Mouse (Mus musculus) midbrain, embryonic 12.5 days (tissue): ENCODE measurements at regions not wholly inside any gene's neighbourhood (a gene's known extent, or its start where the extent isn't known, plus 50 kb on each side); places are given as distances from the start of the nearest gene placed in this dataset.

Source experiments
- ATAC-seq: fragments of 200-750 bp; cut with Nextera tagmentation; 2 replicates; pipeline ENCODE4 v1.8.0; 2017; ENCODE audit warnings: low read depth, moderate TSS enrichment, moderate library complexity; ENCODE audit not compliant: low FRiP score
- H3K27ac ChIP-seq: fragments of 300-500 bp; sonication (generic); replicated peaks from 2 replicates; pipeline ENCODE4 v1.5.1; 2016; ENCODE audit warnings: mild to moderate bottlenecking
- H3K27me3 ChIP-seq: fragments of 300-500 bp; sonication (generic); 2 replicates; pipeline ENCODE4 v1.6.1; 2016; ENCODE audit warnings: mild to moderate bottlenecking
- H3K36me3 ChIP-seq: fragments of 300-500 bp; sonication (generic); 2 replicates; pipeline ENCODE4 v1.6.1; 2016
- H3K4me1 ChIP-seq: fragments of 300-500 bp; sonication (generic); 2 replicates; pipeline ENCODE4 v1.6.1; 2016
- H3K4me2 ChIP-seq: fragments of 300-500 bp; sonication (generic); replicated peaks from 2 replicates; pipeline ENCODE4 v1.6.1; 2016; ENCODE audit warnings: mild to moderate bottlenecking, moderate library complexity
- H3K4me3 ChIP-seq: fragments of 300-500 bp; sonication (generic); 2 replicates; pipeline ENCODE4 v1.5.1; 2016; ENCODE audit warnings: mild to moderate bottlenecking
- H3K9ac ChIP-seq: fragments of 300-500 bp; sonication (generic); replicated peaks from 2 replicates; pipeline ENCODE4 v1.6.1; 2016; ENCODE audit warnings: mild to moderate bottlenecking, moderate library complexity
- H3K9me3 ChIP-seq: fragments of 300-500 bp; sonication (generic); 2 replicates; pipeline ENCODE4 v1.6.1; 2016; ENCODE audit warnings: mild to moderate bottlenecking
- WGBS: fragments of 180-500 bp; shearing (Covaris S2); methylation state at CpG from one replicate; pipeline ENCODE4 v1.1.7; 2016; 5-methylcytosine and 5-hydroxymethylcytosine counted together

DNA sequence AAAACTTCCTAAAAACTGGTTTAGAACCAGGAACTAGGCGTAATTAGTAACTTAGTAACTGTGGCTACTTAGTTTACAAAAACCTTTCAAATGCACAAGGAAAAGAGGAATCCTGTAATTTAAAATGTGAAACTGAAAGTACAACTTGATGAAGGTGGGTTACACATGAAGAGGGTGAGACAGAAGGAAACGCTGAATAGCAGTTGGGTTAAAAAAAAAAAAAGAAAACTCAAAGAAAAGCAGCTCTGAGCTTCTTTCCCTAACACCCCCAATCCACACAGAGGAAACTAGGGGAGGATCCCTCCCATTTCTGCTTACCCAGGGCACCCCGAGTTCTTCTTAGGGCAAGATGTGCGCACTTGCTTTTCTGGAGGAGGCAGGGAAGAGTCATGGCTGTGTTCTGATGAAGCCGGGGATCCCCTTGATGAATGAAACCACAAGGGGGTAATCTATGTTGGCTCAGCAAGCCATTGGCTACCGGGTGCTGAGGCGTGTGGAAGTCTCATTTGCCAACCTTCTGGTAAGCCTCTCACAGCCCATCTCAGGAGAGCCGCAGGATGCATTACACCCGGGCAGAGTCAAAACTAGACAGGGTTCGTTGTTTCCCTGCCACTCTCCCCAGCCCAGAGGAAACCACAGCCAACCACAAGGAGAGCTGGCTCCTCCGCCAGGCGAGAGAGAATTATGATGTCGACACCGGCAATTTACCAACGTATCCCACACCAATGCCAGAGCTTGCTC lies 167.4 kb upstream of the Klf14 start:
- Histone ChIP-seq H3K36me3 (no peaks in the 10 kb centered on the region), H3K27me3 (no peaks in the 10 kb centered on the region), H3K27ac (no peak overlapping the region), H3K9ac (no peak overlapping the region), H3K4me2 (no peak overlapping the region), H3K4me1 (peaks cover 4% of the 10 kb centered on the region), H3K4me3 (no peak overlapping the region), H3K9me3 (no peaks in the 10 kb centered on the region)
- 86% methylated on average over 15 of the region's 15 CpGs for WGBS
- no peak for ATAC-seq

DNA sequence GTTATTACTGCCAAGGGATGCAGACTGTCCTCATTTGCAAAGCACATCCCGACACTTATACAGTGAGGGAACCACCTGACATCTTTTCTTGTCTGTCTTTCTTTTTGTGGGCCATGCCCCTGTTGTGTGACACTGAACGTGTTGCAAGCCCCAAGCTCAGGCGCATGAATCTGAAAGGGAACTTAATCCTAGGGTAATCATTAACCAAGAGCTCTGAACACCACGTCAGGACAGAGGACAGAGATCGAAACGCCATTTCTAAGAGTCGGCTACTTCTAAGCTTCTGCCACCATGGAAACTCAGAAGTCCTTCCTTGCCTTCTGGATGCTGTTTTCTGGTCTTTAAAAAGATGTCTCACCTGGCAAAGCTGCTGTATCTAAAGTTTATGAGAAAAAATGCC lies 170.3 kb upstream of the Klf14 start:
- Histone ChIP-seq H3K36me3 (no peaks in the 10 kb centered on the region), H3K27me3 (no peaks in the 10 kb centered on the region), H3K4me2 (no peak overlapping the region), H3K9ac (no peak overlapping the region), H3K4me1 (no peaks in the 10 kb centered on the region), H3K4me3 (no peak overlapping the region), H3K27ac (no peak overlapping the region), H3K9me3 (peaks cover 6% of the 10 kb centered on the region)
- ATAC-seq, result no peak
- 76% methylated on average over 7 of the region's 7 CpGs for WGBS

DNA sequence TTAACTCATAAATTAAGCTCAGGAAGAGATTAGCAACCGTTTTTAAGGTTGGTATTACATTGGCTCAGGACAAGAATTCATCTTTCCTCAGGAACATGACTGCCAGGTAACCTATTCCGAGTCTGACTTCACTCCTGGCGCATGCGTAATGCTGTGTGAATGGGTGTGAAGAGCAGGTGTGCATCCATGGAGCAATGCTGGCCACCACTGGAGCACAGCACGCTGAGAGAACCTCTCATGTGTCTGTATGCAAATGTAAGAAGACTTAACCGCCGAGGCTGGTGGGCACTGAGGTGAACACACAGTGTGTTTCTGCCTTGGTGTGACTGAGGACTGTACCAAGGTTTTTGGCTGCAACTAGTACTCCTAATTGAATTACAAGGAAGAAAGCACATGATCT lies 171.1 kb upstream of the Klf14 start:
- 82% methylated on average over 7 of the region's 7 CpGs for WGBS
- Histone ChIP-seq H3K9ac (no peak overlapping the region), H3K27ac (no peak overlapping the region), H3K27me3 (no peaks in the 10 kb centered on the region), H3K4me2 (no peak overlapping the region), H3K4me1 (no peaks in the 10 kb centered on the region), H3K36me3 (no peaks in the 10 kb centered on the region), H3K9me3 (peaks cover 6% of the 10 kb centered on the region), H3K4me3 (no peak overlapping the region)
- ATAC-seq, result no peak

DNA sequence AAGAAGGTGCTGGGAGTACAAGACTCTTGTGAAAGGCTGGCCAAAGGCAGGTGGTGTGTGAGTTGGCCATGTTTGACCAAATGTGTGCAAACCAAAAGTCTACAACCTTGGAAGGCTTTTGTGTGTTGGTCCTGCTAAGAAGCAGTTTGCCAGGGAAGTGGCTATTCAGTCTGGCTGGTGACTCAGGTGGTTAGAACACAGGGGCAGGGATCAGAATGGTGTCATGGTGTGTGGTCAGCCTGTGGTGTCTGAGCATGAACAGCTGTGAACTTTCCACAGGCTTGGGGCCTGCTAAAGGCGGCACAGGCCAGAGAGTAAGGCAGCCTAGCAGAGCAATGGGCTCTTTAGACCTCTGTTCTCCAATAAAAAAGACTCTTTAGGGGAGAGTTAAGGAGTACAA lies 171.6 kb upstream of the Klf14 start:
- Histone ChIP-seq H3K36me3 (no peaks in the 10 kb centered on the region), H3K27ac (no peak overlapping the region), H3K9ac (no peak overlapping the region), H3K27me3 (no peaks in the 10 kb centered on the region), H3K4me3 (no peak overlapping the region), H3K4me1 (no peaks in the 10 kb centered on the region), H3K4me2 (no peak overlapping the region), H3K9me3 (peaks cover 6% of the 10 kb centered on the region)
- 91% methylated on average over 1 of the region's 1 CpGs for WGBS
- no peak for ATAC-seq

DNA sequence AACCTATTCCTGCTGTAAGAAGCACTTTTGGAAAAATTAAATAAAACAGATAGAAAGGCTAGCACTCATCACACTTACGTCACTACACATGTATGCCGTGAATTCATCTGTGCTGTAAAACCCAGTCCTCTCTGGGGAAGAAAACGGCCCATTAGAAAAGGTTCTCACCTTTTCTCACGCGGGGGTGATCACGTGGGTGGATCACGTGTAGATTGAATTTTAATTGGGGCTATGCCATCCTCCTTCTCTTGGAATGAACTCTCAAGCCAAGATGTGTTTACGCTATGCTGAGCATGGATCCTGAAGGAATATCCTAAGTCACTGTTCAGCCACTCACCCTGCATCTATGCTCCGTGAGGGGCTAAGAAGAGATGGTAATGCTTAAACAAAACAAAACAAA lies 172.8 kb upstream of the Klf14 start:
- peaks cover 6% of the 10 kb centered on the region for H3K9me3 ChIP-seq
- 88% methylated on average over 9 of the region's 9 CpGs for WGBS
- H3K4me2 ChIP-seq, result no peak overlapping the region
- H3K27ac ChIP-seq, result no peak overlapping the region
- no peak for ATAC-seq
- no peaks in the 10 kb centered on the region for H3K36me3 ChIP-seq
- no peaks in the 10 kb centered on the region for H3K27me3 ChIP-seq
- no peak overlapping the region for H3K9ac ChIP-seq
- no peaks in the 10 kb centered on the region for H3K4me1 ChIP-seq
- H3K4me3 ChIP-seq, result no peak overlapping the region

DNA sequence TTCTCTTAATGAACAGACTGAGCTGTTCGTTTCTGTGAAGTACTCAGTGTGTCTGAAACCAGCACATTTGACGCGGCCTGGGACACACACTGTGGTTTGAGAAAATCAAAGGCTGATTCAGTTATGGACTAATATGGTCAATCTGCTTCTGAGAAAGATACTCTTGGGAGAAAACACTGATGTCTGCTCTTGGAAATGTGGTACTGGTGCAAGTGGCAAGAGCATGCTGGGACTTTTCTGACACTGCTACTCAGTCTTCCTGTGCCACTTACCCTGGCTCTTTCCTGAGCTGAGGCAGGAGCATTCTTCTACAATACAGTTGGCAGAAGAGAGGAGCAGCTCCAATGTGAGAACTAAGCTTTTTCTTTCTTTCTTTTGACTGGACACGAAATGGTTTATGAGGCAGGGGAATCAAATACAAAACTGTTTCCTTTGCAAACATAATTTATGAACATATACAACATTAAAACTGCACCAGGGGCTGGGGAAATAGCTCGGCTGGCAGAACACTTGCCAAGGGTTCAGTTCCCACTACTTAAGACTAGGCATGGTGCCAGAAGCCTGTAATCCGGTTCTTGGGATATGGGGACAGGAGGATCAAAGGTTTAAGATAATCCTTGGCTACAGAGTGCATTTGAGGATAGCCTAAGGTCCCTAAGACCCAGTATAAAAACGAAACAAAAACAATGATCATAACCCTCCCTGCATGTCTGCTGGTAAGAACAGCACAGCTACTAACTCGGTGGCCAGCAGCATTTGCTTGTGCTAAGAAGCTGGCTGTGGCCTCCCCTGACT lies 173.7 kb upstream of the Klf14 start:
- Histone ChIP-seq H3K27me3 (no peaks in the 10 kb centered on the region), H3K36me3 (no peaks in the 10 kb centered on the region), H3K4me1 (no peaks in the 10 kb centered on the region), H3K4me2 (no peak overlapping the region), H3K4me3 (no peak overlapping the region), H3K9ac (no peak overlapping the region), H3K27ac (no peak overlapping the region), H3K9me3 (peaks cover 6% of the 10 kb centered on the region)
- WGBS, result 80% methylated on average over 8 of the region's 8 CpGs
- no peak for ATAC-seq

DNA sequence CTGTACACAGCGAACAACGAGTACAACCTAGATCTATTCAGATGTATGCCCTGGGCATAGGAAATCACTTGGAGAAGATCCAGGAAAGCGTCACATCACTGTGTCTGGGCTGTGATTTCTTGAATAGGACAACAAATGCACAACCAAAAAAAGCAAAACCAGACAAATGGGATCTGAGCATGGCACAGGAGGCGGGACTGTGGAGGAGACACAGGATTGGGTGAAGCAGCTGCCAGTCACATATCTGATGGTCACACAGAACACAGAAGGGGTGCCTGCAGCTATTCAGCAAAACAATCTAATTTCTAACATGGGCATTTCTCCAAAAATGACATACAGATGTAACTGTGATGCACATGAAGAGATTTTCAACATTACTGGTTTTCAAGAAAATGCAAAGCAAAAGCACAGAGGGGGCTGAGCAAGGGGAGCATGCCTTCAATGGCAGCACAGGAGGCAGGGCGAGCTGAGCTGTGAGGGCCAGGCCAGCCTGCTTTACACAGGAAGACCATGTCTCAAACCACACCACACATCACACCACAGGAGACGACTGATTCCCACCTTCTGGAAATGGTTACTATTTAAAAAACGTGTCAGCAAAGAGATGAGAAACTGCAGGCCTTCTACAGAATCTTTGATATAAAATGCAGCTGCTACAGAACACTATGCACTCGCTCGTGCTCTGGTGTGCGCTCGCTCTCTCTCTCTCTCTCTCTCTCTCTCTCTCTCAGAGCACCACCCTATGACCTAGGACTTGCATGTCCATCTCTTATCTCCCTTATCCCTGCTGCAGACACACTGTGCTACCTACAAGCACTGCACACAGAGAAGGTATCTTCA lies 175.2 kb upstream of the Klf14 start:
- no peak overlapping the region for H3K4me2 ChIP-seq
- no peak overlapping the region for H3K9ac ChIP-seq
- H3K36me3 ChIP-seq, result no peaks in the 10 kb centered on the region
- no peak overlapping the region for H3K4me3 ChIP-seq
- no peak for ATAC-seq
- no peaks in the 10 kb centered on the region for H3K27me3 ChIP-seq
- H3K4me1 ChIP-seq, result no peaks in the 10 kb centered on the region
- no peak overlapping the region for H3K27ac ChIP-seq
- peaks cover 6% of the 10 kb centered on the region for H3K9me3 ChIP-seq
- 92% methylated on average over 11 of the region's 11 CpGs for WGBS

DNA sequence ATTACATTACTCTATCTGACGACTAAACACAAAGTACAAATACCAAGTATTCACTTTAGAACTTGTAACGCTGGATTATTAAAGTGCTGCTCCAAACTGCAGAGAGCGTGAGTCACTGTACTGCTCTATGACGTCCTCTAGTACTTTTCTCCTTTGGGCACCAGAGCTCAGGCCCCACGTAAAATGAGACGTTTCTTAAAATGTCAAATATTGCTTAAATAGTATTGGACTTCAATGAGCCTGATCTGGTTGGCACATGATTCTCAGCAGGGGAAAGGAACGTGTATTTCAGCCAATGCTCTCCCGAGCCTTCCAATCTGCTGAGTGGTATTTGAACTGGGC lies 175.8 kb upstream of the Klf14 start:
- ATAC-seq, result no peak

DNA sequence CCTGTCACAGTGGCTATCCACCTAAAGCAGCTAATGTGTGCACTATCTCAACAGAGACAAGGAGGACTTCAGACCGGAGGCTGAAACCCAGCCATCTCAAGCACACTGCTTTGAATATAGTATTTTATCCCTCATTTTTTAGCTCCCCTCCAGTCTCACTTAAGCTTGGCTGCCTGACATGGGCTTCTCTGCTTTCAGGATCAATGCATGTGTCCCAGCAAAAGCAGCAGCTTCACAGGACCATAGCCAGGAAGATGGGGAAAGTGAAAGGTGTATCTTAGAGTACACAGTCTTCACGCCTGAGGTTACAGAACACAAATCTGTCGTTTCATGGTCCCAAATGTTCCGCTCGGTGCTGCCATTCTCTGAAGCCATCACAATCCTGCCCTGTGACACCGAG lies 176.7 kb upstream of the Klf14 start:
- Histone ChIP-seq H3K4me2 (no peak overlapping the region), H3K9ac (no peak overlapping the region), H3K36me3 (no peaks in the 10 kb centered on the region), H3K4me1 (no peaks in the 10 kb centered on the region), H3K9me3 (peaks cover 6% of the 10 kb centered on the region), H3K27ac (no peak overlapping the region), H3K4me3 (no peak overlapping the region), H3K27me3 (no peaks in the 10 kb centered on the region)
- 70% methylated on average over 6 of the region's 6 CpGs for WGBS
- ATAC-seq, result no peak

More for the DNA sequence above, 175.8 kb upstream of the Klf14 start:
- Histone ChIP-seq H3K9me3 (peaks cover 6% of the 10 kb centered on the region), H3K27me3 (no peaks in the 10 kb centered on the region), H3K4me3 (no peak overlapping the region), H3K9ac (no peak overlapping the region), H3K36me3 (no peaks in the 10 kb centered on the region), H3K4me1 (no peaks in the 10 kb centered on the region), H3K27ac (no peak overlapping the region), H3K4me2 (no peak overlapping the region)
- 86% methylated on average over 8 of the region's 8 CpGs for WGBS

DNA sequence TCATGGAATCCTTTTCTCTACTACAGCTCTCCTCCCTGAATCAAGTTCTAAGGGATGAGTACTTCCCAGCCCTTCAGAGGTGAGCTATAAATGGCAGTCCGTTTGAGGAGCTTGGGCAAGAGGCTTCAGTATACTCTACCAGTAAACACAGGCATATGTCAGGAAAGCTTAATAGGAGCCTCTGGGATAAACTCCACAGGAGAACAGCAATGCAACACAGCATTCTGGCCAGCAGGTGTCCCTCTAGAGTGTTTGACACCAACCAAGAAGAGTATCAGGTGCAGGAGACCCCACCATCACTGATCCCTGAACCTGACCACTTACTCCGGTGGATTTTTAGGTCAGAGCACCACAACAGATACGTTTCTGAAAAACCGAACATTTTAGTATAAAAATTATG lies 178.0 kb upstream of the Klf14 start:
- no peaks in the 10 kb centered on the region for H3K4me1 ChIP-seq
- ATAC-seq, result no peak
- WGBS, result 61% methylated on average over 4 of the region's 4 CpGs

DNA sequence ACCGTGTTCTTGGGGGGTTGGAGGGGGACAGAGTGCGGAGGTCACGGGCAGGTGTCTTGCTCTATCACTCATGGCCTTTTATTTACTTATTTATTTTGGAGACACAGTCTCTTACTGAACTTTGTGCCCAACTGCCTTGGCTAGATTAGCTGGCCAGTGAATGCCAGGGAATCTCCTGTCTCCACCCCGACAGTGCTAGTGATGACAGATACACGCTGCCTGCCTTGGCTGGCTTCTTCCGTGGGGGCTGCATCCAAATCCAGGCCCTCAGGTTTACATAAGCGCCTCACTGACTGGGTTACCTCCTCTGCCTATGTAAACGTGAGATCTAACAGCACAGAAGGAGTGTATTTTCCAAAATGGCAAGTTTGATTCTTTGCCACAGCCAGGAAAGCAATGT lies 178.5 kb upstream of the Klf14 start:
- no peak overlapping the region for H3K9ac ChIP-seq
- 87% methylated on average over 8 of the region's 8 CpGs for WGBS
- no peak overlapping the region for H3K4me2 ChIP-seq
- no peaks in the 10 kb centered on the region for H3K4me1 ChIP-seq
- H3K27me3 ChIP-seq, result no peaks in the 10 kb centered on the region
- no peak overlapping the region for H3K4me3 ChIP-seq
- ATAC-seq, result no peak
- no peak overlapping the region for H3K27ac ChIP-seq
- H3K9me3 ChIP-seq, result peaks cover 6% of the 10 kb centered on the region
- no peaks in the 10 kb centered on the region for H3K36me3 ChIP-seq

More for the DNA sequence above, 178.0 kb upstream of the Klf14 start:
- peaks cover 6% of the 10 kb centered on the region for H3K9me3 ChIP-seq
- no peaks in the 10 kb centered on the region for H3K36me3 ChIP-seq
- H3K9ac ChIP-seq, result no peak overlapping the region
- H3K4me2 ChIP-seq, result no peak overlapping the region
- no peaks in the 10 kb centered on the region for H3K27me3 ChIP-seq
- no peak overlapping the region for H3K4me3 ChIP-seq
- no peak overlapping the region for H3K27ac ChIP-seq

DNA sequence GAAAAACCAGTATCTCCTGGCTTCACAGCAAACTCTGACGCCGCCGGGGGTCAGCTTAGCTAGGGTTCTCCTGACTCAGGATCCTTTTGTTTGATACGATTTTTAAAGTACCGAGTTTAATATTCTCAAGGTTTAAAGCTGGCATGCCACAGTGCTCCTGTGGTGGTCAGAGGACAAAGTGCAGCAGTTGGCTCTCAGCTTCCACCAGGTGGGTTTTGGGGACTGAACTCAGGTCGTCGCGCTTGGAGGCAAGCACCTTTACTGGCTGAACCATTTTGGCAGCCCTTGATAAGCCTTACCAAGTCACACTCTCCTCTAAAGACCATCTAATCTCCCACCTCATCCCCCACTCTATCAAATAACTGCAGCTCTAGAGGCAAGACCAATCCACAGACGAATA lies 181.1 kb upstream of the Klf14 start:
- H3K9ac ChIP-seq, result no peak overlapping the region
- no peak for ATAC-seq
- no peaks in the 10 kb centered on the region for H3K36me3 ChIP-seq
- H3K4me3 ChIP-seq, result no peak overlapping the region
- 88% methylated on average over 9 of the region's 9 CpGs for WGBS
- H3K27ac ChIP-seq, result no peak overlapping the region
- H3K27me3 ChIP-seq, result no peaks in the 10 kb centered on the region
- H3K4me1 ChIP-seq, result no peaks in the 10 kb centered on the region
- no peak overlapping the region for H3K4me2 ChIP-seq
- no peaks in the 10 kb centered on the region for H3K9me3 ChIP-seq
